Mouse (Mus musculus) urinary bladder, postnatal 4 days (tissue): ENCODE data around the gene Cask.

Experiments
- DNase-seq, 2 experiments: peaks; one replicate each; pipeline ENCODE4 v3.0.0; 2021 to 2022; ENCODE audit warnings: low spot score in 2 of 2

The Cask gene

GRCm38 (mm10) chrX:13467121-13467571 is 384.0 kb downstream of the Cask start:
- DNase-seq, result no peak
